Mouse (Mus musculus): ENCODE data around the gene Gm11114.

Gene Gm11114

DNA sequence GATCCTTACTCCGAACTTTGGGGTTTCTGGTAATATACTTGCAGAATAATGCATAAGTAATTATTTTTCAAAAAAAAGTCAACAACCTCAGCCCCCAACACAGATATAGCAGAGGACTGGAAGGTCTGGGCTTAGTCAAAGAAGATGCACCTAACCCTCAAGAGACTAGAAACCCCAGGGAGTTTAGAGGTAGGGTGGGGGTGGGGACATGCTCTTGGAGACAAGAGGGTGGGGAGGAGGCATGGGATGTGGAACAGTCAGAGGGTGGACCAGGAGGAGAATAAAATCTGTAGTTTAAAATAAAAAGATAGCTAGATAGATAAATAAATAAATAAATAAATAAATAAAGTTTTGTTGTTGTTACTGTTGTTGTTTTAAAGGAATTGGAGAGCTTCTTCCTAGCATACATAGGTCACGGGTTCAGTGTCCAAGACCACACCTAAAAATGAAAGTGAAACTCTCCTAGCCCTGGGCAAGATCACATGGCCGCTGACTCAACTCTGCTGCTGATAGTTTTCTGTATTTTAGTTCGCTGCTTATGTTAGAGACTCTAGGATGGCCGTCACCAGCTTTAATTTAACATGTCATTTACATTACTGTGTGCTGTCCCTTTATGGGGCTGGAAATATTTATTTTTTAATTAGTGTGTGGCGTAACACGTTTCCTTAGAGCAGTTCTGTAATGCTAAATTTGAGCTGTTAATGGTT is 44.7 kb downstream of the Gm11114 start:
- DNase-seq (ENCODE audit: low read depth, low spot score), result no peak

All from brain, embryonic 18.5 days (tissue).